Mouse (Mus musculus) intestine, embryonic 14.5 days (tissue): ENCODE data around the gene Rnf5. TPM values are rescaled to one million over a fixed set of nuclear protein-coding genes. Genes with fewer than 3 reads are reported as not detected.

Experiments used
- ATAC-seq: fragments of 200-750 bp; cut with Nextera tagmentation; replicated peaks from 2 replicates; pipeline ENCODE4 v1.8.0; 2017; ENCODE audit warnings: low read depth, moderate number of reproducible peaks, moderate TSS enrichment, moderate library complexity; ENCODE audit not compliant: low FRiP score, low TSS enrichment
- DNase-seq: peaks from one replicate; pipeline ENCODE4 v3.0.0-alpha.2; 2018; ENCODE audit warnings: low spot score
- H3K27ac ChIP-seq: fragments of 300-500 bp; sonication (generic); 2 replicates; pipeline ENCODE4 v1.5.1; 2014; ENCODE audit warnings: low read depth, mild to moderate bottlenecking, control low read depth
- H3K27me3 ChIP-seq: fragments of 300-500 bp; sonication (generic); replicated peaks from 2 replicates; pipeline ENCODE4 v1.6.1; 2014; ENCODE audit warnings: low read length, control low read depth; ENCODE audit not compliant: control insufficient read depth, insufficient read depth
- H3K36me3 ChIP-seq: fragments of 300-500 bp; sonication (generic); 2 replicates; pipeline ENCODE4 v1.6.1; 2014; ENCODE audit warnings: low read length, control low read depth; ENCODE audit not compliant: control insufficient read depth, insufficient read depth
- H3K4me1 ChIP-seq: fragments of 300-500 bp; sonication (generic); replicated peaks from 2 replicates; pipeline ENCODE4 v1.6.1; 2014; ENCODE audit warnings: low read length, control low read depth, mixed read lengths; ENCODE audit not compliant: control insufficient read depth, insufficient read depth
- H3K4me2 ChIP-seq: fragments of 300-500 bp; sonication (generic); 2 replicates; pipeline ENCODE4 v1.6.1; 2014; ENCODE audit warnings: low read length
- H3K4me3 ChIP-seq: fragments of 300-500 bp; sonication (generic); 2 replicates; pipeline ENCODE4 v1.5.1; 2014; ENCODE audit warnings: low read depth, low read length, control low read depth, mixed read lengths
- H3K9ac ChIP-seq: fragments of 300-500 bp; sonication (generic); 2 replicates; pipeline ENCODE4 v1.6.1; 2014; ENCODE audit warnings: mild to moderate bottlenecking, low read length
- H3K9me3 ChIP-seq: fragments of 300-500 bp; sonication (generic); 2 replicates; pipeline ENCODE4 v1.6.1; 2016; ENCODE audit warnings: low read length, control low read depth; ENCODE audit not compliant: control insufficient read depth
- WGBS: fragments of 180-500 bp; shearing (Covaris S2); extraction: QIAGEN DNeasy Blood & Tissue Kit; methylation state at CpG from one replicate; pipeline ENCODE4 v1.1.7; 2014; 5-methylcytosine and 5-hydroxymethylcytosine counted together
- polyA plus RNA-seq: library from polyadenylated mRNA; unstranded; fragments of >200 nt; fragmentation: Nextera tagmentation; extraction: Ambion mirVana; gene quantifications from 2 replicates; pipeline ENCODE4 v1.2.1, GENCODE M21; 2014

Rnf5 gene
- polyA plus RNA-seq, 1 experiment from 2014 or later = 110 TPM

GRCm38 (mm10) chr17:34592581-34593549, 10.6 kb downstream of the Rnf5 start:
- Histone ChIP-seq H3K36me3 (peaks cover 24% of the 10 kb centered on the region), H3K27me3 (no peaks in the 10 kb centered on the region), H3K4me1 (peaks cover 57% of the 10 kb centered on the region), H3K9me3 (no peaks in the 10 kb centered on the region), H3K4me2 (peak overlapping the region; percentile 98), H3K27ac (peak overlapping the region; percentile 95), H3K9ac (peak overlapping the region; percentile 91), H3K4me3 (peak overlapping the region; percentile 83)
- 1% methylated on average over 27 of the region's 32 CpGs for WGBS
- ATAC-seq (peak; percentile 17; the same call in 1 of the 2 replicates), DNase-seq (peak; percentile 77)

- Histone ChIP-seq H3K27ac (peak overlapping the region; percentile 95), H3K9me3 (no peaks in the 10 kb centered on the region), H3K9ac (peak overlapping the region; percentile 91), H3K27me3 (no peaks in the 10 kb centered on the region), H3K4me1 (peaks cover 52% of the 10 kb centered on the region), H3K4me2 (peak overlapping the region; percentile 98), H3K36me3 (peaks cover 24% of the 10 kb centered on the region), H3K4me3 (peak overlapping the region; percentile 83)
- DNase-seq = peak; percentile 92
- ATAC-seq = peak; percentile 24; the same call in 1 of the 2 replicates
- WGBS = 0% methylated on average over 26 of the region's 35 CpGs
Measured at GRCm38 (mm10) chr17:34591994-34592375, 11.5 kb downstream of the Rnf5 start.

GRCm38 (mm10) chr17:34591029-34591993, 12.2 kb downstream of the Rnf5 start, which contains the start of gene Pbx2:
Gene Pbx2, plus strand, starts transcription at chr17:34591266.
- H3K27me3 ChIP-seq = no peaks in the 10 kb centered on the region
- H3K36me3 ChIP-seq = peaks cover 21% of the 10 kb centered on the region
- ATAC-seq (peak; percentile 10; the same call in 1 of the 2 replicates), DNase-seq (peak; percentile 81)
- 5% methylated on average over 21 of the region's 21 CpGs for whole genome bisulfite sequencing
- peak within 1 kb of the TSS; percentile 95 for H3K27ac ChIP-seq
- H3K4me1 ChIP-seq = peaks cover 54% of the 10 kb centered on the region
- peak within 1 kb of the TSS; percentile 91 for H3K9ac ChIP-seq
- peak within 1 kb of the TSS; percentile 98 for H3K4me2 ChIP-seq
- H3K9me3 ChIP-seq = no peaks in the 10 kb centered on the region
- H3K4me3 ChIP-seq = peak within 1 kb of the TSS; percentile 83

- Histone ChIP-seq H3K27ac (peak overlapping the region; percentile 95), H3K9ac (no peak overlapping the region), H3K4me1 (peaks cover 60% of the 10 kb centered on the region), H3K36me3 (peaks cover 12% of the 10 kb centered on the region), H3K4me3 (no peak overlapping the region), H3K4me2 (peak overlapping the region; percentile 98), H3K27me3 (no peaks in the 10 kb centered on the region), H3K9me3 (no peaks in the 10 kb centered on the region)
- ATAC-seq (no peak), DNase-seq (no peak)
- 61% methylated on average over 15 of the region's 15 CpGs for WGBS
Measured at GRCm38 (mm10) chr17:34590154-34590987, 13.1 kb downstream of the Rnf5 start.

GRCm38 (mm10) chr17:34589681-34590101, 13.8 kb downstream of the Rnf5 start, which contains the start of gene Gpsm3:
Gene Gpsm3, plus strand, starts transcription at chr17:34589806.
- no peak for DNase-seq
- ATAC-seq = no peak
- no peak within 1 kb of the TSS for H3K4me3 ChIP-seq

GRCm38 (mm10) chr17:34589206-34589605, 14.3 kb downstream of the Rnf5 start:
- Histone ChIP-seq H3K4me2 (peak overlapping the region; percentile 31), H3K9ac (no peak overlapping the region)

More at GRCm38 (mm10) chr17:34589681-34590101, 13.8 kb downstream of the Rnf5 start, which contains the start of gene Gpsm3:
- Histone ChIP-seq H3K36me3 (peaks cover 5% of the 10 kb centered on the region), H3K9me3 (no peaks in the 10 kb centered on the region), H3K27ac (peak within 1 kb of the TSS; percentile 95), H3K9ac (no peak within 1 kb of the TSS), H3K27me3 (no peaks in the 10 kb centered on the region), H3K4me2 (peak within 1 kb of the TSS; percentile 31), H3K4me1 (peaks cover 57% of the 10 kb centered on the region)
- 15% methylated on average over 7 of the region's 7 CpGs for whole genome bisulfite sequencing

DNA sequence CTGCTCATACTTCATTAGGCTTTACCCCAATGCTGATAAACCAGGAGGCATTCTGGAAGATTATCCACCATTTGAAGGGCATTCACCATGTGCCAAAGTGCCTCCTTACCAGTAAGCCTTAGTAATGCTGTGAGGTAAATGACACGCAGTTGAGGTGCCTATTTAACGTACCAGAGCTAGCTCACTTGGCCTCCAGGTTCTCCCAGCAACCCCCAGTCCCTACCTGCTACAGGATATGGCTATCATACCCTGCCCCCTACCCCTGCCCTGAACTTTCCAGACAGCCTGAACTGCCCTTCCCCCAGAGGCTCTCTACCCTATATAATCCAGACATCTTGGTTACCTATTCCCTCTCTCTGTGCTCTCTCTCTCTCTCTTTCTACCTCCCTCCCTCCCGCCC, 14.7 kb downstream of the Rnf5 start:
- H3K4me1 ChIP-seq = peaks cover 48% of the 10 kb centered on the region
- H3K4me2 ChIP-seq = peak overlapping the region; percentile 31; the same call in 1 of the 2 replicates
- 64% methylated on average over 3 of the region's 3 CpGs for WGBS
- no peaks in the 10 kb centered on the region for H3K27me3 ChIP-seq
- H3K36me3 ChIP-seq = no peaks in the 10 kb centered on the region
- no peak overlapping the region for H3K9ac ChIP-seq
- H3K4me3 ChIP-seq = no peak overlapping the region
- H3K27ac ChIP-seq = no peak overlapping the region
- DNase-seq = no peak
- ATAC-seq = no peak
- H3K9me3 ChIP-seq = no peaks in the 10 kb centered on the region

More at GRCm38 (mm10) chr17:34589206-34589605, 14.3 kb downstream of the Rnf5 start:
- peak overlapping the region; percentile 95 for H3K27ac ChIP-seq
- no peaks in the 10 kb centered on the region; the same call in 1 of the 2 replicates for H3K36me3 ChIP-seq
- H3K9me3 ChIP-seq = no peaks in the 10 kb centered on the region
- H3K4me1 ChIP-seq = peaks cover 52% of the 10 kb centered on the region
- 50% methylated on average over 7 of the region's 7 CpGs for WGBS
- H3K4me3 ChIP-seq = no peak overlapping the region
- ATAC-seq (no peak), DNase-seq (no peak)
- no peaks in the 10 kb centered on the region for H3K27me3 ChIP-seq
